Mouse (Mus musculus): Measurements from ENCODE around the gene Unc13a. TPM values are rescaled to one million over a fixed set of nuclear protein-coding genes. Genes with fewer than 3 reads are reported as not detected.
A peak's percentile ranks its signal among the peaks of the same experiment; 100 is the strongest.

The Unc13a gene
- total RNA-seq, 2 experiments from 2014 or later: 11.7 to 12.9 TPM

GRCm38 (mm10) chr8:71591471-71592373 lies 79.8 kb downstream of the Unc13a start, which contains the start of gene Pgls:
Pgls (plus strand) TSS chr8:71592176.
- peak; percentile 87 to 94 for DNase-seq (ENCODE audit: low spot score in 2 of 2)

- no peak for DNase-seq (ENCODE audit: low spot score in 2 of 2)
Measured at GRCm38 (mm10) chr8:71591017-71591416, 80.5 kb downstream of the Unc13a start.

- no peak for DNase-seq (ENCODE audit: low spot score in 2 of 2)
Measured at GRCm38 (mm10) chr8:71588762-71589161, 82.8 kb downstream of the Unc13a start.

GRCm38 (mm10) chr8:71586891-71587290 lies 84.7 kb downstream of the Unc13a start:
- no peak for DNase-seq (ENCODE audit: low spot score in 2 of 2)

- DNase-seq (ENCODE audit: low spot score in 2 of 2): no peak
Measured at GRCm38 (mm10) chr8:71580201-71580600, 91.4 kb downstream of the Unc13a start.

GRCm38 (mm10) chr8:71579476-71579875 lies 92.1 kb downstream of the Unc13a start:
- DNase-seq (ENCODE audit: low spot score in 2 of 2): no peak

- no peak for DNase-seq (ENCODE audit: low spot score in 2 of 2)
Measured at GRCm38 (mm10) chr8:71579009-71579408, 92.5 kb downstream of the Unc13a start.

- no peak for DNase-seq (ENCODE audit: low spot score in 2 of 2)
Measured at GRCm38 (mm10) chr8:71577856-71578387, 93.6 kb downstream of the Unc13a start.

GRCm38 (mm10) chr8:71575020-71575419 lies 96.5 kb downstream of the Unc13a start:
- no peak for DNase-seq (ENCODE audit: low spot score in 2 of 2)

- no peak for DNase-seq (ENCODE audit: low spot score in 2 of 2)
Measured at GRCm38 (mm10) chr8:71574426-71574825, 97.1 kb downstream of the Unc13a start.

Small RNA genes lying within 50 kb of the gene (microRNA-seq; reads per million reads assigned to microRNA genes)
- 0.79 reads per million for gene Mir6769b

Other genes starting within 250 kb of the Unc13a start
- 10 to 100 TPM; 58.9 to 65.9 TPM for gene Abhd8, start 208.1 kb downstream of the Unc13a start, total RNA-seq (2021)
- gene Mrpl34, start 206.8 kb downstream of the Unc13a start, total RNA-seq (2021): 10 to 100 TPM; 87.7 to 89.8 TPM
- 10 to 100 TPM; 61.2 to 61.4 TPM for gene Dda1, start 202.6 kb downstream of the Unc13a start, total RNA-seq (2021)
- 10 to 100 TPM; 25.9 to 26.3 TPM for gene Ano8, start 185.8 kb downstream of the Unc13a start, total RNA-seq (2021)
- gene Gtpbp3, start 183.7 kb downstream of the Unc13a start, total RNA-seq (2021): 10 to 100 TPM; 30.6 to 32.0 TPM
- 100 to 1,000 TPM; 179 to 185 TPM for gene Plvap, start 160.0 kb downstream of the Unc13a start, total RNA-seq (2021)
- gene Ccdc194, start 146.0 kb downstream of the Unc13a start, total RNA-seq (2021): under 1 TPM in 1 of 2 experiments, not detected in 1; 0.25 TPM
- 10 to 100 TPM; 39.6 to 46.0 TPM for gene Bst2, start 134.3 kb downstream of the Unc13a start, total RNA-seq (2021)
- 10 to 100 TPM; 74.5 to 76.0 TPM for gene Mvb12a, start 128.8 kb downstream of the Unc13a start, total RNA-seq (2021)
- gene Tmem221, start 112.9 kb downstream of the Unc13a start, total RNA-seq (2021): 1 to 10 TPM; 4.4 to 4.5 TPM
- gene Nxnl1, start 105.2 kb downstream of the Unc13a start, total RNA-seq (2021): under 1 TPM; 0.25 to 0.65 TPM
- gene Slc27a1, start 102.9 kb downstream of the Unc13a start, total RNA-seq (2021): 100 to 1,000 TPM; 110 to 111 TPM
- gene Pgls, start 79.6 kb downstream of the Unc13a start, total RNA-seq (2021): 100 to 1,000 TPM; 136 to 144 TPM
- 1 to 10 TPM; 3.4 to 4.3 TPM for gene Fam129c, start 74.1 kb downstream of the Unc13a start, total RNA-seq (2021)
- 10 to 100 TPM; 74.6 to 78.2 TPM for gene Colgalt1, start 60.8 kb downstream of the Unc13a start, total RNA-seq (2021)
- 10 to 100 TPM; 17.7 to 19.3 TPM for gene Jak3, start 4.5 kb upstream of the Unc13a start, total RNA-seq (2021)
- 1 to 10 TPM; 6.8 to 8.5 TPM for gene Insl3, start 17.5 kb upstream of the Unc13a start, total RNA-seq (2021)
- gene B3gnt3, start 30.0 kb upstream of the Unc13a start, total RNA-seq (2021): 1 to 10 TPM; 4.4 to 5.0 TPM
- gene Fcho1, start 54.0 kb upstream of the Unc13a start, total RNA-seq (2021): 1 to 10 TPM; 8.4 to 9.8 TPM
- gene Zfp709, start 210.3 kb upstream of the Unc13a start, total RNA-seq (2021): 10 to 100 TPM; 11.6 to 14.6 TPM
- 1 to 10 TPM; 7.7 to 9.6 TPM for gene Zfp882, start 236.9 kb upstream of the Unc13a start, total RNA-seq (2021)
- gene Zfp617, start 236.9 kb upstream of the Unc13a start, total RNA-seq (2021): 10 to 100 TPM; 32.4 to 37.2 TPM